Mouse (Mus musculus) C2C12 (cell line): ENCODE measurements at regions not wholly inside any gene's neighbourhood (a gene's known extent, or its start where the extent isn't known, plus 50 kb on each side); places are given as distances from the start of the nearest gene placed in this dataset.

Experiments
- H3K27me3 ChIP-seq: one replicate; pipeline ENCODE4 v1.6.1; 2011; ENCODE audit not compliant: control insufficient read depth, insufficient read depth, insufficient read length
- H3K36me3 ChIP-seq: one replicate; pipeline ENCODE4 v1.6.1; 2011; ENCODE audit not compliant: control insufficient read depth, insufficient read depth
- H3K4me3 ChIP-seq: one replicate; pipeline ENCODE4 v1.5.1; 2011; ENCODE audit warnings: mild to moderate bottlenecking, control low read depth; ENCODE audit not compliant: poor library complexity, insufficient read depth, severe bottlenecking
- H3K79me2 ChIP-seq: one replicate; pipeline ENCODE4 v1.6.1; 2011; ENCODE audit not compliant: control insufficient read depth, insufficient read depth
- H3K79me3 ChIP-seq: one replicate; pipeline ENCODE4 v1.6.1; 2011; ENCODE audit warnings: low read depth, control low read depth
- H3ac ChIP-seq: one replicate; pipeline ENCODE3; 2011; ENCODE audit warnings: low read depth; ENCODE audit not compliant: control insufficient read depth, insufficient read length
- CEBPB ChIP-seq: IDR thresholded peaks from one replicate; pipeline ENCODE4 v1.6.1; 2011; ENCODE audit warnings: low read depth, mild to moderate bottlenecking, control low read depth, moderate library complexity
- CTCF ChIP-seq: IDR thresholded peaks from one replicate; pipeline ENCODE4 v1.5.1; 2011; ENCODE audit not compliant: control insufficient read depth, insufficient read depth, insufficient read length
- FOSL1 ChIP-seq: IDR thresholded peaks from one replicate; pipeline ENCODE4 v1.8.0; 2011; ENCODE audit warnings: mild to moderate bottlenecking, low read length; ENCODE audit not compliant: poor library complexity, insufficient read depth, severe bottlenecking
- MAX ChIP-seq: IDR thresholded peaks from one replicate; pipeline ENCODE4 v1.6.1; 2011; ENCODE audit warnings: mild to moderate bottlenecking, control low read depth
- MYOD1 ChIP-seq: IDR thresholded peaks from one replicate; pipeline ENCODE4 v1.6.1; 2011; ENCODE audit warnings: low read depth; ENCODE audit not compliant: control insufficient read depth, insufficient read length
- MYOG ChIP-seq: IDR thresholded peaks from one replicate; pipeline ENCODE4 v1.6.1; 2011; ENCODE audit not compliant: control insufficient read depth, insufficient read length; ENCODE audit errors: extremely low read depth
- USF1 ChIP-seq: IDR thresholded peaks from one replicate; pipeline ENCODE4 v1.6.1; 2011; ENCODE audit warnings: low read depth, mild to moderate bottlenecking, control low read depth, moderate library complexity

GRCm38 (mm10) chr5:89980204-89980603 is 97.1 kb upstream of the Adamts3 start:
- Histone ChIP-seq H3K79me2 (no peaks in the 10 kb centered on the region), H3K27me3 (no peaks in the 10 kb centered on the region), H3K36me3 (no peaks in the 10 kb centered on the region), H3ac (no peak overlapping the region), H3K79me3 (no peaks in the 10 kb centered on the region), H3K4me3 (no peak overlapping the region)
- TF ChIP-seq CTCF, result no peak
- TF ChIP-seq MAX, result no peak
- no peak for TF ChIP-seq MYOD1
- no peak for TF ChIP-seq USF1
- TF ChIP-seq FOSL1, result no peak
- no peak for TF ChIP-seq CEBPB
- TF ChIP-seq MYOG, result no peak

- H3K4me3 ChIP-seq, result no peak overlapping the region
- H3K36me3 ChIP-seq, result no peaks in the 10 kb centered on the region
- H3K27me3 ChIP-seq, result no peaks in the 10 kb centered on the region
- no peak for TF ChIP-seq USF1
- no peak for TF ChIP-seq CTCF
- TF ChIP-seq MYOG, result no peak
- TF ChIP-seq MAX, result no peak
- no peak for TF ChIP-seq CEBPB
- TF ChIP-seq MYOD1, result no peak
- no peak for TF ChIP-seq FOSL1
- H3ac ChIP-seq, result no peak overlapping the region
- no peaks in the 10 kb centered on the region for H3K79me2 ChIP-seq
- H3K79me3 ChIP-seq, result no peaks in the 10 kb centered on the region
Observed at GRCm38 (mm10) chr5:89952611-89953010, 69.5 kb upstream of the Adamts3 start.

GRCm38 (mm10) chr5:89945660-89945925 is 62.5 kb upstream of the Adamts3 start:
- Histone ChIP-seq H3K79me2 (no peaks in the 10 kb centered on the region), H3K36me3 (no peaks in the 10 kb centered on the region), H3K27me3 (no peaks in the 10 kb centered on the region), H3K79me3 (no peaks in the 10 kb centered on the region), H3ac (no peak overlapping the region), H3K4me3 (no peak overlapping the region)
- TF ChIP-seq CEBPB (no peak), MYOD1 (no peak)

- Histone ChIP-seq H3ac (no peak overlapping the region), H3K36me3 (no peaks in the 10 kb centered on the region), H3K79me2 (no peaks in the 10 kb centered on the region), H3K27me3 (no peaks in the 10 kb centered on the region), H3K4me3 (no peak overlapping the region), H3K79me3 (no peaks in the 10 kb centered on the region)
- TF ChIP-seq MYOG (no peak), MAX (no peak), USF1 (no peak), CTCF (no peak), CEBPB (no peak), FOSL1 (no peak), MYOD1 (no peak)
Observed at GRCm38 (mm10) chr5:89944855-89945659, 61.9 kb upstream of the Adamts3 start.

- Histone ChIP-seq H3ac (no peak overlapping the region), H3K79me3 (no peaks in the 10 kb centered on the region), H3K79me2 (no peaks in the 10 kb centered on the region), H3K27me3 (no peaks in the 10 kb centered on the region), H3K4me3 (no peak overlapping the region), H3K36me3 (no peaks in the 10 kb centered on the region)
- TF ChIP-seq MYOD1 (no peak), MYOG (no peak), USF1 (no peak), FOSL1 (no peak), CEBPB (no peak), CTCF (no peak), MAX (no peak)
Observed at GRCm38 (mm10) chr5:89943276-89944127, 60.4 kb upstream of the Adamts3 start.

GRCm38 (mm10) chr5:89942244-89942643 is 59.1 kb upstream of the Adamts3 start:
- no peak overlapping the region for H3K4me3 ChIP-seq
- no peak overlapping the region for H3ac ChIP-seq
- H3K79me2 ChIP-seq, result no peaks in the 10 kb centered on the region
- TF ChIP-seq CEBPB, result no peak
- no peak for TF ChIP-seq CTCF
- TF ChIP-seq MYOD1, result no peak
- TF ChIP-seq MYOG, result no peak
- TF ChIP-seq MAX, result no peak
- TF ChIP-seq FOSL1, result no peak
- no peak for TF ChIP-seq USF1
- no peaks in the 10 kb centered on the region for H3K27me3 ChIP-seq
- no peaks in the 10 kb centered on the region for H3K36me3 ChIP-seq
- no peaks in the 10 kb centered on the region for H3K79me3 ChIP-seq
